Mouse (Mus musculus): Measurements from ENCODE around the gene 4930432K21Rik.

The 4930432K21Rik gene

DNA sequence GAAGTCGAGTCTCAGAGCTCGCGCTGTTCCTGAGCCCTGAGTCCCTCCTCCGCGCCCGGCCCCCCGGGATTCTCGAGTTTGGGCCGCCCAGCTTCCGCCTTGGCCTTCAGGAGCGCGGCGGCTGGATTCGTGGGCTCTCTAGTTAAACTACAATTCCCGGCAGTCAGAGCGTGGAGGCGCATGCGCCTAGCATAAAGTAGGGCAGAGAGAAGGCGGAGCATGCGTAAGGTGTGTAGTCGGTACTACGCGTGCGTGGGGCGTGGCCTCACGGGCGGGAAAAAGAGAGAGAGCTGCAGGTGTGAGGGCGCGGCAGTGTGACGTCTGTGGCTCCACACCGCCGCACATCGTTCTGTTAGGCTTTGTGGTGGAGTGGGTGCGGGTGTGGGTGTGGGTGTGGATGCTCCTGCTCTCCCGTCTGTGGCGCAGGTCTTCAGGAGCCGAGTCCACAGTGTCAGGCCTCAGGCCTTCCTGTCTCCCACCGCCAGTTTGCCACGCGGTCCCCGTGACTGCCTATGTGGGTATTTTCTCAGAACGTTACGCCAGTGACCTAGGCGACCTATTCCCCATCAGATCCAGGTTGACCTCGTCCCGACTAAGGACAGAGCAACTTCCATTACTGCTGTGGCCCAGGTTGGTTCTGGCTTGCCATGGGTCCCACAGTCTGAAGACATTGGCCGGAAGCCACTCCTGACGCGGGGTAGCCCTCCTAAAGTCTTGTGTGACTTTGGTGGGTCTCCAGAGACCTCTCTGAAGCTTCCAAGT is at the start of gene 4930432K21Rik, which contains the start of gene Cc2d1a:
TSS of gene 4930432K21Rik (plus strand) at position 257 of the 762 bp plus-strand sequence.
TSS of gene Cc2d1a (minus strand) at position 168 of the 762 bp plus-strand sequence.
- peak; percentile 92 to 94 for DNase-seq (ENCODE audit: low spot score in 2 of 2)

DNA sequence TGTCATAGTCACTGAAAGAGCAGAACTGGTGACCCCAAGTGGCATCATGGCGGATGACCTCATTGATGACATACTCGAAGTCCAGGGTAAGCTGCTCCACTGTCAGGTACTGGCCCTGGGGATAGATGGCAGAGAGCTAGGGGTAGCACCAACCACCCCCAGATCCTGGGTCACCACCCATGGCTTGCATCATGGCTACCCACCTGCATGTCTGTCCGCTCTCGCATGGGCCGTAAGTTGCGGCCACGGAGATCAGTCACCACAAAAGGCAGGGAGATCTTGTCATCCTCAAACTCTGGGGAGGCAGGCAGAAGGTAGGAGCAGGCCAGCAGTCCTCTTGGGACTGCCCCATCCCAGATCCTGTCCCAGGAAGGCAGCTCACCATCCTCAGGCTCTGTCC is 49.4 kb upstream of the 4930432K21Rik start:
- DNase-seq (ENCODE audit: low spot score in 2 of 2): no peak

DNA sequence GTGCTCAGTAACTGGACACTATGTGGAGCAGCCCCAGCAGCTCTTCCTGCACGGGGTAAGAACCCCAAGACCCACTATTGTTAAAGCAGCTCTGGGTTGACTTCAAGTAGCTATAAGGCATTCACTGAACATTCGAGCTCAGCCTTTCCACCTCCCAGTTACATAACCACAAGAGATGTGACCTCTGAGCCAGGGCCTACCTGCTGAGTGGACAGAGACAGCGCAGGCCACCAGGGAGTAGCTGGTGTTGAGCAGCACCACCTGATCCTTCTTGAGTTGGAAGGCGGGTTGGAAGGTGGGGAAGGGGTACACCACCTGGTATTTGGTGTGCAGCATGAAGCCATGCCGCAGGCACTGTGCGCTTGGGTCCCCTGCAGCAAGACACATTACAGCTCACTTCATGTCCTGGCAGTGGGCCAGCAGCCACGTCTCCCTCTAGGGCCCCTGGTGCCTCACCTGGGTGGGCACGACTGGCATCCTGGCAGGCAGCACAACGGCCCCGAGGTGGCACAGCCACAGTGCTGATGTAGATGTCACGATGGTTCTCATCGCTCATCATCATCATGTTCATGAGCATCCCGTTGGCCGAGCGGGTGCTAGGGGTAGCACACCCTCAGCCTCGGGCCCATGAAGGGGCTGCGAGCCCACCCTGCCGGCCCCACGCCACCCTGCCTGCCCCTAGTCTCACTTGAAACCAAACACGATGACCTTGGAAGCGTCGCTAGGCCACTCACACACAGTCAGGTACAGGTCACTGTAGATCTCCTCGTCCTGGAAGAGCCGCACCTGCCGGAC is 46.2 kb upstream of the 4930432K21Rik start:
- DNase-seq (ENCODE audit: low spot score in 2 of 2): no peak

DNA sequence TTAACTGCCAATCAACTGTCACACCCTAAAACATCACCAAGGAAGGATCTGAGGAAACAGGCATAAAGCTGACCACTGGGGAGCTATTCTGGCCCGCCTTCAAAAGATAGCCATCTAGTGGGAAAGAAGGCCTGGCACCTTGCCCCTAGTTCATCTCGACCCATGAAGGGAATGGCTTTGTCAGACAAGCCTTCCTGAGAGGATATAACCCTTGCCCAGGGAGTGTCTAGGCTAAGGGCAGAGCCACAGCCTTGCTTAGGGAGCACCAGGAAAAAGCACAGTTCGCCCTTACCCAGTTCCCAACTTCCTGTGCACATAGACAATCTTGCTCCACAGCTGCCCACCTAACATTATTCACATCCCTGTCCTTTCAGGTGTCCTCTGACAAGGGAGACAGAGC is 44.2 kb upstream of the 4930432K21Rik start:
- DNase-seq (ENCODE audit: low spot score in 2 of 2): no peak

DNA sequence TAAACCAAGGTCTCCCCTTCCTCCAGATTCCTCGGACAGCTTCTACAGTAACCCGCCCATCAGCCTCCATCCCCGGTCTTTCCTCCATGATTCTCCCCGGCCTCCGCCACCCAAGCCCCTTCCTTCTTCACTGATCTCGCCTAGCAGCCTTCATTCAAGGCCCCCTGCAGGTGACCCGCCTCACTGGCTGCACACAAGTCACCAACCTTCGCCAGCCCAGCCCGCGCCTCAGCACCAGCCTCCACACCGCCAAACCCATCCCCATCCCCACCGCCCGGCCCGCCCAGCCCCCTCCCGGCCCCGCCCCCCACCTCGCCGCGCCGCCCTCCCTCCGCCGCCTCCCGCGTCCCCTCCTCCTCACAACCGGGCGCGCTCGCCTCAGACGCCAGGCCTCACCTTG is 43.6 kb upstream of the 4930432K21Rik start:
- DNase-seq (ENCODE audit: low spot score in 2 of 2): no peak

DNA sequence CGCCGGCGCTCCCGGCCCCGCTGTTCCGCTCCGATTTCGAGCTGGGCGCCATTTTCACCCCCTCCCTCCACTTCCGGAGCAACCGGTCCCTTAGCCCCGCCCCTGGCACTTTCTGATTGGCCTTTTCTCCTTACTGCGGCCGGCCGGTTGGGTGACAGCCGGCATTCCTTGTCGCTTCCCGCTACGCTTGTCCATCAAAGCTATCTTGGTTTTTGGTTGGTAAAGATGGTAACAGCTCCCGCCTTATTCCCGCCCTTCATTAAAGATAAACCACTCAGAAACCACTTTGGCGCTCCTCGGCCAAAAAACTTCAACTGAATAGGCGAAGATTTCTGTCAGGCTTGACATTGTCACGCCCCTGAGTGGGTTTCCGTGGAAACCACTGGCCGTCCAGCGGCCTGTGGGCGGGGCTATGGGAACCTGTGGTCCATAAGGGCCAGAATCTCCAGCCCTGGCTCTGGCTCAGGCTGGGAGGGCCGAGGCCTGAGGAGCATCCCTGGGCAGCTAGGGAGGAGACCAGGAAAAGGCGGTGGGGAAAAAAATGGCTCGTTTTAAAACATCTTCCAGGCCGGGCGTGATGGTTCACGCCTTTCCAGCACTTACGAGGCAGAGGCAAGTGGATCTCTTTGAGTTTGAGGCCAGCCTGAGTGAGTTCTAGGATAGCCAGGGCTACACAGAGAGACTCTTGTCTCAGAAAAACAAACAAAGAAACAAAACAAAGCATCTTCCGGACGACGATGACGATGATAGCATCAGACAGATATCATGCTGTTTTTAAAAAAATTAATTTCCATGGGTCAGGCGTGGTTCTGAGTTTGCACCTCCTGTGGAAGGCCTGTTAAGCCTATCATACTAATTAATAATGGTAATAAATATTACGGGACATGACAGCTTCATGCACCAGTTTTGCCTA is 42.9 kb upstream of the 4930432K21Rik start, which contains the start of gene Dcaf15:
TSS of gene Dcaf15 (minus strand) at position 72 of the 913 bp plus-strand sequence.
- peak; percentile 99 for DNase-seq (ENCODE audit: low spot score in 2 of 2)

DNA sequence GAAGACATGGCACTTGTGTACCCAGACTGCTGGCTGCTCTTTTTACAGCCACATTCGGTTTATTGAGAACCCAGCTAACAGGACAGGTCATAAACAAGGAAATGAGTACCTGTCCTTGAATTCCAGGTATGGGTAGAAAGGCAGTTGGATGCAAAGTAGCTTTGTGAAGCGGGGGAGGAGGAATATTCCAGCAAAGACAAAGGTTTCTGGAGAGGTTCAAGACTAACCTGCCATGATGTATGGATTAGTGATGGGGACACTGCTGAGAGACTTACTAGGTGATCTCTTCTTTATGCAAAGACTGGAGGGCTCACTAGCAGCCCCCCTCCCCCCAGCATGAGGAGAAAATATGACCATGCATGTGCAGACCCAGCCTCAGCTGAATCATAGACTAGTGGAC is 42.1 kb upstream of the 4930432K21Rik start:
- DNase-seq (ENCODE audit: low spot score in 2 of 2): no peak

DNA sequence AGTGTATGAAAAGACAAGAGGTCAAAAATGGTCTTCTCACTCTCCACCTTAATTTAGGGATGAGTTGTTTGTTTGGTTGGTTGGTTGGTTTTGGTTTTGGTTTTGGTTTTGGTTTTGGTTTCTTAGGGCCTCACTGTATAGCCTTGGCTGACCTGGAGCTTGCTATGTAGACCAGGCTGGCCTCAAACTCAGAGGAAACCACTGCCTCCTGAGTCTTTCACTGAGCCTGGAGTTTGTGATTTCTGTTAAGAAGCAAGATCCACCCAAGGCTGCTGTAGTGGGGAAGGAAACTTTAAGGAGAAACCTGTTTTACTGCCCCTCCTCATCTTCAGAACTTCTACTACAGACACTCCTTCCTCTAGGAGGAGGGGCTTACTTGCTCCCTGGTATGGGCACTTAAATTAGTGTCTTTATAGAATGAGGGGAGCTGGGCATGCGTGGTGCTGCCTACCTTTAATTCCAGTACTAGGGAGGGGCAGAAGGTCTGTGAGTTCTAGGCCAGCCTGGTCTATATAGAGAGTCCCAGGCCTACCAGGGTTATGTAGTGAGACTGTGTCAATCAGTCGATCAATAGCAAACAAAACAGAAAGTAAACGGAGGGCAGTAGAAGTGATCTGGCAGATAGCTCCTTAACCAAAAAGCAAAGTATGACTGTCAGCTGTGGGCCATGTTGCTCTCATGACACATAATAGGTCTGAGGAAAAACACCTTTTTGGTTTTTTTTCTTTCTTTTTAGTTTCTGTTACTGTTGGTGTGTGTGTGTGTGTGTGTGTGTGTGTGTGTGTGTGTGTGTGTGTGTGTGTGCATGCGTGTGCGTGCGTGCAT is 41.4 kb upstream of the 4930432K21Rik start:
- no peak for DNase-seq (ENCODE audit: low spot score in 2 of 2)

DNA sequence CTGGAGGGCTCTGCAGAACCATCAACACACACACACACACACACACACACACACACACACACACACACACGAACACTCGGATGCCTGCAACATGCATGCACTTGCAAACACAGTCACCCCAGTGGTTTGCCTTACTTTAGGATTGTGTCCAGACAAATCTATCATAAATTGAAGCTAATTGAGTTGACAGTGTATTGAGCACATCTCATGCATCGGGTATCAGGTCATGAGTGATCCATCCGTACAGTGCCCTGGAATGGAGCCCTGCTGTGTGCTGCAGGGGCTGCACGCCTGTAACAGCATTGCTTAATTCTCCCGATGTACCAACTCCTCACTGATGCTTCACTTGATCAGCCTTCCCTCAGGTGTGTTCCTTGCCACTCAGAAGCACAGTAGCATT is 32.2 kb upstream of the 4930432K21Rik start:
- no peak for DNase-seq (ENCODE audit: low spot score in 2 of 2)

DNA sequence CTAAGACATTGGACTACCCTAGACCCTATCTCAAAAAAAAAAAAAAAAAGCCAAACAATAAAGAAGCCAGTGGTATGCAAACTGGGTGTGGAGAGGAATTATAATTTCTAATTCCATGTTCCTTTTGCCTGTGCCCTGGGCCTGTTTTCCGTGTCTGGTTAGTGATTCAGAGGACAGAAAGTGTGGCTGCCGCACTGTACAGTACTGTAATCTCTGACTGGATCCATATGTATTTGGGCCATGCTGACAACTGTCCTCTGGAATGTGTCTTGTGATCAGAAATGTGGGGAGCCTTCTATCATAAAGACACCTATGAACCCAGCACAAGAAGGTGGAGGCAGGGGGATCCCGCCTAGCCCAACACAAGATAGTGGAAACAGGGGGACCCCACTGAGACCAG is 25.7 kb upstream of the 4930432K21Rik start:
- DNase-seq (ENCODE audit: low spot score in 2 of 2): no peak

DNA sequence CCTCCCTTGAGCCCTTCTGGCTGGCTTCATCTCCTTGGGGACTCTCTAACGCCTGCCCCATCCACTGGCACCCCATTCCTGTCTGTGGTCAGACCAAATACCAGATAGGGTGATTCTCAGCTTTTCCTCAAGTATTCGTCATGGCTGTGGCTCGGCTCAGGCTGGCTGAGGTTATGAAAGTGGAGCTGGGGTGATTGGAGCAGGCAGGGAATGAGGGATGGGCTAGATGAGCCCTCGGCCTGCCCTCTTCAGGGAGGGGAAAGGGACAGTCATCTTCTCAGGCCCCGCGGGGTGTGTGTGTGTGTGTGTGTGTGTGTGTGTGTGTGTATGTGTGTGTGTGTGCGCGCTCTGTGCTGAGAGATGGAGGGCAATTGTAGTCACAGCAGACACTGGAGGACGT is 22.2 kb upstream of the 4930432K21Rik start, which contains the start of gene Podnl1:
TSS of gene Podnl1 (plus strand) at position 334 of the 400 bp plus-strand sequence.
- DNase-seq (ENCODE audit: low spot score in 2 of 2): no peak

DNA sequence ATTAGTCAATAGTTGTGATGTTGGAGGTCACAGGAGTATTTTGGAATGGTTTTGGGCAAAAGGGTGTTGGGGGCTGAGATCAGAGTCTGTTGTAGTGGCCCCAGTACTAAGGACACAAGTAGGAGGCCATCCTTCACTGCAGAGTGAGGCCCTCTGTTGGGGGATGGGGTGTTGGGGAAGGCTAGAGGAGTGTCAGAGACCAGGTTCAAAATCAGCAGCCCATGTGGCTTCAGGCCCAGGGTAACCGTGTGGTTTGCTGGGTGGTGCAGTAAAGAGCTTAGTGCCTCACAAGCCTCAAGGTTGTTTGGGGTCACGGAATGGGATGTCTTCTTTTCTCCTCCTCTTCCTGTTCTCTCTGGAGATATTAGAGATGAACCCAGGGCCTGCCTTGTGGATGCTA is 21.1 kb upstream of the 4930432K21Rik start:
- no peak for DNase-seq (ENCODE audit: low spot score in 2 of 2)

DNA sequence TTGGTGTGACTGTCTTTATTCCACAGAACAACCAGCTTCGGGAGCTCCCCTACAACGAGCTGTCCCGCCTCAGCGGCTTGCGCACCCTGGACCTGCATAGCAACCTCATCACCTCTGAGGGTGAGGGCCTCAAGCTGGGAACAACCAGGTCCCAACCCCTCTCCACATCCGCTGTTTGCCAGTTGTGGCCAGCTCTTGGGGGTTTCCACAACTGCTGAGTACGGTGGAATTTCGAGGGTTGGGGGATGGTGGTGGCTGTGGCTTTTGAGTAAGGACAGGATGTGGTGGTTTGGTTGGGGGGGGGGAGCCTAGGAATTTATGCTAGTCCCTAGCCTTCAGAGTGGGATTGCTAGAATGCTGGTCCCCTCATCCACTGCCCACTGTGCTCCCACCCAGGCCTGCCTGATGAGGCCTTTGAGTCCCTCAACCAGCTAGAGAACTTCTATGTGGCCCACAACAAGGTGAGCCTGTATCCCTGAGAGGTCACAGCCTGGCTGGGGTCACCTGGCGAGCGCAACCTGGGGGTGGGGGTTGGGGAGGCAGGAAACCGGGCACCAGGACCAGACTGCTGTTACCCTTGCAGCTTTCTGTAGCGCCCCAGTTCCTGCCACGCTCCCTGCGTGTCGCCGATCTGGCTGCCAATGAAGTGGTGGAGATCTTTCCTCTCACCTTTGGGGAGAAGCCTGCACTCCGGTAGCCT is 20.5 kb upstream of the 4930432K21Rik start:
- no peak for DNase-seq (ENCODE audit: low spot score in 2 of 2)

DNA sequence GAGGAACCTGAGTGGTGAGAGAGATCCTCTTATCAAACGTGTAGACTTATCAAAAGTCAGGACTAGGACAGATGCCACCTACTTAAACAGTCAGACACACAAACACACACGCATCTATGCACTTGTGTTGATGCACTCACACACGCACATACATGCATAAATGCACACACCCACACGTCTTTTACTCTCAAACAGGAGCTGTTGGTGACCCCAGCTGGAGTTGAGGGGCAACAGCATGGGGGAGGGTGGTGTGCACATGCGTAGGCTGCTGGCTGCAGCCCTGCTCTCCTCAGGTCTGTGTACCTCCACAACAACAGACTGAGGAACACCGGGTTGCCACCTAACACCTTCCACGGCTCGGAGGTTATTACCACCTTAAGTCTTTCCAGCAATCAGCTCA is 19.5 kb upstream of the 4930432K21Rik start:
- DNase-seq (ENCODE audit: low spot score in 2 of 2): no peak

DNA sequence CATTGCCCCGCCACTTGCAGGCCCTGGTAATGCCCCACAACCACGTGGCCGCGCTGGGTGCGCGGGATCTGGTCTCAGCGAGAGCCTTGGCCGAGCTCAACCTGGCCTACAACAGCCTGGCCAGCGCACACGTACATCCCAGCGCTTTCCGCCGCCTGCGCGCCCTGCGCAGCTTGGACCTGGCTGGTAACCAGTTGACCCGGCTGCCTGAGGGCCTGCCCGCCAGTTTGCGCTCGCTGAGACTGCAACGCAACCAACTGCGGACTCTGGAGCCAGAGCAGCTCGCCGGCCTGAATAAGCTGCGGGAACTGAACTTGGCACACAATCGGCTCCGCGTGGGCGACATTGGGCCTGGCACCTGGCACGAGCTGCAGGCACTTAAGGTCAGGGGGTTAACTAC is 17.0 kb upstream of the 4930432K21Rik start:
- no peak for DNase-seq (ENCODE audit: low spot score in 2 of 2)

DNA sequence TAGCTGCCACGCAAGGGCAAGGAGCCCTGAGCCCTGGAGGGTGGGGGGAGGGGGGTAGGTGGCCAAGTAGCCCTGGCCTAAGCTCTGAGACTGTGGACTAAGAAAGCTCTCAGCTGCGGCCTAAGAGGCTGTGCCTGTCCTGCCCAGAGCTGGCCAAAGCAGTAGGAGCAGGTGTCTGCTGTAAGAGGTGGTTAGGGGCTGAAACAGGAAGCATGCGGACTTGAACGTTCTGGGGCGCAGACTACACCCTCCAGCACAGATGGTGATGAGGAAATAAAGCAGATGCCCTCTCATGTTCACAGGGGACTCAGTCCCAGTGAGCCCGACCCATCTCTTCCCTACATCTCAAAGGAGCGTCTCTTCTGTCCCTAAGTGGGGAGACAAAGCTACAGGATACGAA is 15.6 kb upstream of the 4930432K21Rik start:
- no peak for DNase-seq (ENCODE audit: low spot score in 2 of 2)

DNA sequence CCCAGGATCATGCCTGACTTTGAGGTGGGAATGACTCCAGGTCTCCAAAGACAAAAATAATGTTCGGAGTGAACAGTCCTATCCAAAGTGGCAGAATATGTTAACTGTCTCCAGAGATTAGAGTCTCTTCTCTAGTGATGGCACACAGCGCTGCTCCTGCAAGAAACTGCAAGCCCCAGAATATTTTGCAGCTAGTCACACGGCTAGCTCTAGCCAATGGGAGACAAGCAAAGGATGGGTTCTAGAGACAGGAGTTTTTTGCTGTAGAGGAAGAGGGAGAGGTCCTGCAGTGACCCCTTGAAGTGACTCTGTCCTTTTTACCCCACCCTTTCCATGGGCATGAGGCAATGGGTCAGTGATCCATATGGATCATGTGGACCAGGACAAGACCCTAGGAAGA is 10.0 kb upstream of the 4930432K21Rik start:
- no peak for DNase-seq (ENCODE audit: low spot score in 2 of 2)

DNA sequence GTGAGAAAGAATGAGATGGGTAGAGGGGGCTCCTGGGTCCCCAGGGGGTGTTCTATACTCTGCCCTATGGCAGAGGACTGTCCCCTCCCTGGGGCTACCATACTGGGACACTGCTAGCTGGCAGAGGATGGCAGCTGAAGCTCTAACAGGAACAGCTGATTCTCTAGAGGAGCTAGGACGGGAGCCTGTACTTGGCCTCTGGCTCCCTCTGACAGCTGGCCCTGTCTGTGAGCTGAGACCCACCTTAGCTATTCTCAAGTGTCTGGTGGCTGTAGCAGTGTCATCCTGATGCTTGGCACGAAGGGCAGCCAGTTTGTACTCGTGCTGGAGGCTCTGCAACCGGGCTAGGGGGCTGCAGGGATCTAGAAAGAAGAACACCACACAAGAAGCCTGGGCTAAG is 7.0 kb upstream of the 4930432K21Rik start:
- no peak for DNase-seq (ENCODE audit: low spot score in 2 of 2)

DNA sequence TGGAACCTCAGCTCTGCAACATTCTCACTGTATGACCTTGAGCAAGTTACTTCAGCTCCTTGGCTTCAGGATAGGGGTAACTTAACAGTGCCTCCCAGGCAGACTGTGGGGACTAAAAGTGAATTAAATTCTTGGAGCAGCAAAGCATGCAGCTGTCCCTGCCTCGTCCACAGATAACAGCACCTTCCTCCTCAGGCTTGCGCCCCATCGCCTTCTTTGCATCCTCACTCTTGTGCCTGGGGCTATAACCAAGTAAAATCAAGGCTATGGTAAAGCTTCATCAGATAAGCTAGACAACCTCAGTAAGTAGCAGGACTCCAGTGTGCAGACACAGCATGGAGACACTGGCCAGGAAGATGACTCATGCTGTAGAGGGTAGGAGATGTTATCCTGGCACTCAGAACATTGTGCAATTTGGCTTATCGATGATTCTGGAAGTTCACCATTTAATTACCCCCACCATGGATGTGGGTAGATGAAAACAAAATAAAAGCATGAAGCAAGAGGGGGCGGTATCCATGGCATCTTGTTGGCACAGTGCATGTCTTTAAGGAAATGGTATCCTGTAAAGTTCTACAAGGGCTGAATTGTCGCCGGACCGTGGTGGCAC is 3.1 kb upstream of the 4930432K21Rik start:
- no peak for DNase-seq (ENCODE audit: low spot score in 2 of 2)

DNA sequence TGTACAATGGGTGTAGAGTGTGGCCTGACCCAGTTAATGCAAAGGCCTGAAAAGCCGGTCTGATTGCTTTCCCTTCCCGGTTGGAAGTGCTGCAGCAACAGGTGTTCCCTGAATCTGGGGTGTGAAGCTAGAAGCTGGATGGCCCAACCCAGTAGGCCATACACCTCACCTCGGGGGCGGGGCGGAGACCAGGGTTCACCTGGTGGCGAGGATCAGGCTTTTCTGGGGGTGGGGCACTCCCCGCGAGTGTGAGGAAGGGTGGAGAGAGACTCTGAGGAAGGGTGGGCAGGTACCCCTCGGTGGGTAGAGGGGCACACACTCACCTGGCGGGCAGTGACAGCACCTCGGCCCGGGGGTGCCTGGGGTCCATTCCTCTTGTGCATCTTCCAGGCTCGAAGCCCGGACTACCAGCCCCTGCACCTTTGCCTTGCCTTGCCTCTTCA is 480 bp upstream of the 4930432K21Rik start:
- no peak for DNase-seq (ENCODE audit: low spot score in 2 of 2)
